In the genomic region with DNA sequence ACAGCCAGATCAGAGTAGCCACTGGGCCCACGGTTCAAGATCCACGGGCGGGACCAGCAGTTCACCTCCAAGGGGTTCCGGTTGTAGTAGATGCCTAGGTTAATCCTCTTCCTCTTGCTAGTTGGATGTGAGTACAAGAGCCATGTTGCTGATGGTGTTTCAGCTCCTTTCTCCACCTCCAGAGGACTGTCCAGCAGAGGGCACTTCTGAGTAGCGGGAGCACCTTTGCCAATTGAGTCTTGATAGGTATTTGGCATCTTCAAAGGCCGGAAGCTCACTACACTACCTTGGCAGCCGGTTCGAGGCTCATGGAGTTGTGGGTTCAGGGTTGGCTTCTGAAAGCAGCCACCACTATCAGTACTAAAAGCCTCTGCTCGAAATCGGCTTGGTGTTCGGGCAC, we compare ENCODE assay signal across 9 mouse cellular contexts. TPM values are rescaled to one million over a fixed set of nuclear protein-coding genes. Genes with fewer than 3 reads are reported as not detected.
A peak's percentile ranks its signal among the peaks of the same experiment; 100 is the strongest.
DNase-seq lines count a peak whose midpoint lies in the region; ATAC-seq and TF ChIP-seq lines count a peak whose summit lies in the region.
"Had no signal": no experiment of that assay in that cellular context is flagged by ENCODE, and none has a peak within 500 bp of the region (broad histone marks: within the 10 kb centered on the region; RNA-seq: fewer than 3 reads in every experiment).

No protein-coding gene starts in this region.

- no peak for TF ChIP-seq POLR2A in bone marrow, adult 2 months (IDR thresholded peaks at IDR 0.05; ENCODE audit: borderline replicate concordance, control insufficient read depth, low read depth, low read length)
- no peak for TF ChIP-seq POLR2A in thymus, adult 2 months (IDR thresholded peaks at IDR 0.05; ENCODE audit: control insufficient read depth, extremely low read depth, insufficient read depth, low read length, poor library complexity)

- no peak for DNase-seq in layer of hippocampus, adult 2 months (ENCODE audit: low spot score in 2 of 2)
- DNase-seq in layer of hippocampus, adult 18-20 months (ENCODE audit: low spot score in 2 of 2): no peak
- no peak for DNase-seq in G1E (ENCODE audit: low spot score)
- peak; percentile 59 to 62 for DNase-seq in kidney, postnatal 4 days
- DNase-seq in thymus, adult 2 months: peak; percentile 76
- no peak for DNase-seq in layer of hippocampus, adult 8-10 months (ENCODE audit: low spot score in 2 of 2)

- H3K4me3 ChIP-seq in layer of hippocampus, adult 2 months: no peak overlapping the region
- no peak overlapping the region for H3K4me3 ChIP-seq in G1E (ENCODE audit: low read depth, low read length)
- H3K4me3 ChIP-seq in bone marrow, adult 2 months (replicated peaks; ENCODE audit: control insufficient read depth, low read depth, low read length): no peak overlapping the region
- H3K4me3 ChIP-seq in thymus, adult 2 months (ENCODE audit: control insufficient read depth, insufficient read depth, low read length): no peak overlapping the region
- H3K4me3 ChIP-seq: embryonic facial prominence, embryonic 15.5 days; limb, embryonic 12.5 days had no signal

- H3K4me1 ChIP-seq in G1E (ENCODE audit: insufficient read depth, low read depth, low read length): peaks cover 11% of the 10 kb centered on the region
- no peaks in the 10 kb centered on the region for H3K4me1 ChIP-seq in bone marrow, adult 2 months (ENCODE audit: control insufficient read depth, insufficient read depth, low read length)
- peaks cover 18% of the 10 kb centered on the region for H3K4me1 ChIP-seq in thymus, adult 2 months (replicated peaks; ENCODE audit: control insufficient read depth, insufficient read depth, low read length)
- H3K4me1 ChIP-seq: embryonic facial prominence, embryonic 15.5 days; limb, embryonic 12.5 days had no signal

- WGBS in bone marrow, adult 2 months: 84% methylated on average over 11 of the region's 11 CpGs
- WGBS in thymus, adult 2 months: 92% methylated on average over 11 of the region's 11 CpGs

- peak; percentile 76 for TF ChIP-seq CTCF in layer of hippocampus, adult 2 months (conservative IDR thresholded peaks at IDR 0.05)
- 0 out of 2 replicates have a peak, but pooled peaks have one; percentile 8 for TF ChIP-seq CTCF in G1E (IDR thresholded peaks at IDR 0.05; ENCODE audit: low read depth, low read length)
- peak; percentile 69 for TF ChIP-seq CTCF in bone marrow, adult 2 months (IDR thresholded peaks at IDR 0.05; ENCODE audit: control insufficient read depth, insufficient read depth, low read length)
- no peak for TF ChIP-seq CTCF in thymus, adult 2 months (IDR thresholded peaks at IDR 0.05; ENCODE audit: borderline replicate concordance, control insufficient read depth, extremely low read depth, insufficient read depth, low read length, poor library complexity)

- no peak for ATAC-seq in G1E (ENCODE audit: extremely low read depth, insufficient number of reproducible peaks, low FRiP score, poor library complexity, severe bottlenecking)

- no peaks in the 10 kb centered on the region for H3K9me3 ChIP-seq in G1E (replicated peaks)
- H3K9me3 ChIP-seq: embryonic facial prominence, embryonic 15.5 days; limb, embryonic 12.5 days had no signal

- H3K36me3 ChIP-seq in G1E (replicated peaks): peaks cover 56% of the 10 kb centered on the region
- H3K36me3 ChIP-seq in thymus, adult 2 months (ENCODE audit: control insufficient read depth, insufficient read depth, low read length): peaks cover 18% of the 10 kb centered on the region
- H3K36me3 ChIP-seq: limb, embryonic 12.5 days had no signal

- H3K27me3 ChIP-seq in G1E (ENCODE audit: insufficient read depth, low read length): no peaks in the 10 kb centered on the region
- H3K27me3 ChIP-seq in thymus, adult 2 months (ENCODE audit: control insufficient read depth, insufficient read depth, low read length): no peaks in the 10 kb centered on the region
- H3K27me3 ChIP-seq: embryonic facial prominence, embryonic 15.5 days; limb, embryonic 12.5 days had no signal

- H3K27ac ChIP-seq in layer of hippocampus, adult 2 months: no peak overlapping the region
- no peak overlapping the region for H3K27ac ChIP-seq in bone marrow, adult 2 months (ENCODE audit: control insufficient read depth, insufficient read depth, low read depth, low read length, poor library complexity)
- H3K27ac ChIP-seq in thymus, adult 2 months (ENCODE audit: control insufficient read depth, insufficient read depth, low read length): no peak overlapping the region
- H3K27ac ChIP-seq: embryonic facial prominence, embryonic 15.5 days; limb, embryonic 12.5 days had no signal

RNA-seq across cellular contexts. Expression of gene Neu3, which starts 14.8 kb away (rescaled TPM):
- 1 to 10 TPM; 3.3 to 3.6 TPM for total RNA-seq in layer of hippocampus, adult 2 months (2021)
- 1 to 10 TPM; 2.7 to 2.8 TPM for total RNA-seq in layer of hippocampus, adult 18-20 months (2021)
- 5.9 and 9.0 TPM in 2 replicates for total RNA-seq in G1E (2014; fragmentation: Nextera tagmentation)
- total RNA-seq in G1E (2017): 5.9 and 7.2 TPM in 2 replicates
- polyA plus RNA-seq in G1E (2012): 6.6 and 6.8 TPM in 2 replicates
- polyA plus RNA-seq in bone marrow, adult 2 months (2011; ENCODE audit: insufficient read depth, insufficient read length, low replicate concordance, missing spikeins): 4.5 and 5.0 TPM in 2 replicates
- polyA plus RNA-seq in thymus, adult 2 months (2012; rRNA removed): 32.1 and 49.1 TPM in 2 replicates
- total RNA-seq in layer of hippocampus, adult 8-10 months (2022): 1 to 10 TPM; 2.7 to 4.0 (median 3.5) TPM

RNA-seq across cellular contexts. Expression of gene Xrra1, which starts 45.5 kb away (rescaled TPM):
- 1 to 10 TPM; 1.2 to 1.4 TPM for total RNA-seq in layer of hippocampus, adult 2 months (2021)
- 1 to 10 TPM; 1.2 TPM for total RNA-seq in layer of hippocampus, adult 18-20 months (2021)
- total RNA-seq in G1E (2014; fragmentation: Nextera tagmentation) (not detected in 2 replicates), G1E (2017) (0.29 and 0.33 TPM in 2 replicates)
- 0.17 and 0.18 TPM in 2 replicates for polyA plus RNA-seq in G1E (2012)
- not detected in 2 replicates for polyA plus RNA-seq in bone marrow, adult 2 months (2011; ENCODE audit: insufficient read depth, insufficient read length, low replicate concordance, missing spikeins)
- polyA plus RNA-seq in thymus, adult 2 months (2012; rRNA removed): 26.0 and 36.9 TPM in 2 replicates
- total RNA-seq in layer of hippocampus, adult 8-10 months (2022): 1 to 10 TPM in 3 of 4 experiments, under 1 TPM in 1; 0.57 to 1.6 (median 1.2) TPM

RNA-seq across cellular contexts. Expression of gene Spcs2, which starts 49.9 kb away (rescaled TPM):
- 10 to 100 TPM; 94.6 to 99.4 TPM for total RNA-seq in layer of hippocampus, adult 2 months (2021)
- 10 to 100 TPM; 97.3 to 99.4 TPM for total RNA-seq in layer of hippocampus, adult 18-20 months (2021)
- 258 and 259 TPM in 2 replicates for total RNA-seq in G1E (2014; fragmentation: Nextera tagmentation)
- total RNA-seq in G1E (2017): 134 and 148 TPM in 2 replicates
- 77.2 and 85.1 TPM in 2 replicates for polyA plus RNA-seq in G1E (2012)
- 42.7 and 59.2 TPM in 2 replicates for polyA plus RNA-seq in bone marrow, adult 2 months (2011; ENCODE audit: insufficient read depth, insufficient read length, low replicate concordance, missing spikeins)
- polyA plus RNA-seq in thymus, adult 2 months (2012; rRNA removed): 83.7 and 91.7 TPM in 2 replicates
- total RNA-seq in layer of hippocampus, adult 8-10 months (2022): 100 to 1,000 TPM in 1 of 4 experiments, 10 to 100 TPM in 3; 88.4 to 103 (median 94.7) TPM

RNA-seq across cellular contexts. Expression of gene Olfr521, which starts 50.1 kb away (rescaled TPM):
- not detected for total RNA-seq in layer of hippocampus, adult 2 months (2021)
- total RNA-seq in layer of hippocampus, adult 18-20 months (2021): not detected
- not detected in 2 replicates for total RNA-seq in G1E (2014; fragmentation: Nextera tagmentation)
- 0.05 TPM in 1 of 2 replicates, not detected in the other for total RNA-seq in G1E (2017)
- not detected in 2 replicates for polyA plus RNA-seq in G1E (2012)
- not detected in 2 replicates for polyA plus RNA-seq in bone marrow, adult 2 months (2011; ENCODE audit: insufficient read depth, insufficient read length, low replicate concordance, missing spikeins)
- polyA plus RNA-seq in thymus, adult 2 months (2012; rRNA removed): not detected in 2 replicates
- total RNA-seq in layer of hippocampus, adult 8-10 months (2022): not detected
- polyA plus RNA-seq: embryonic facial prominence, embryonic 15.5 days; limb, embryonic 12.5 days had no signal

Comparison
In these comparisons a context has a peak if more than half of its experiments do, and no peak if none do; other contexts are left out.
1. DNase-seq: peak in kidney, postnatal 4 days (2 of 2) and thymus, adult 2 months (single experiment); none in layer of hippocampus, adult 2 months (0 of 2), layer of hippocampus, adult 18-20 months (0 of 2), G1E (single experiment) and layer of hippocampus, adult 8-10 months (0 of 2).